Mouse (Mus musculus) kidney, embryonic 14.5 days (tissue): ENCODE results near the gene Fahd1. TPM values are rescaled to one million over a fixed set of nuclear protein-coding genes. Genes with fewer than 3 reads are reported as not detected.

Experiments
- ATAC-seq: fragments of 200-750 bp; cut with Nextera tagmentation; 2 replicates; pipeline ENCODE4 v1.8.0; 2017; ENCODE audit warnings: moderate number of reproducible peaks, mild to moderate bottlenecking, moderate TSS enrichment, moderate library complexity; ENCODE audit not compliant: low FRiP score, low TSS enrichment
- H3K27ac ChIP-seq: fragments of 300-500 bp; sonication (generic); 2 replicates; pipeline ENCODE4 v1.5.1; 2014; ENCODE audit warnings: low read depth, mild to moderate bottlenecking, low read length, moderate library complexity, mixed read lengths
- H3K27me3 ChIP-seq: fragments of 300-500 bp; sonication (generic); 2 replicates; pipeline ENCODE4 v1.6.1; 2014; ENCODE audit warnings: mild to moderate bottlenecking, low read length; ENCODE audit not compliant: control insufficient read depth, insufficient read depth
- H3K36me3 ChIP-seq: fragments of 300-500 bp; sonication (generic); 2 replicates; pipeline ENCODE4 v1.6.1; 2014; ENCODE audit warnings: low read length, mixed read lengths; ENCODE audit not compliant: control insufficient read depth, insufficient read depth
- H3K4me1 ChIP-seq: fragments of 300-500 bp; sonication (generic); 2 replicates; pipeline ENCODE4 v1.6.1; 2014; ENCODE audit warnings: low read length, mixed read lengths; ENCODE audit not compliant: control insufficient read depth, insufficient read depth
- H3K4me2 ChIP-seq: fragments of 300-500 bp; sonication (generic); replicated peaks from 2 replicates; pipeline ENCODE4 v1.6.1; 2014; ENCODE audit warnings: low read depth, mild to moderate bottlenecking, low read length
- H3K4me3 ChIP-seq: fragments of 300-500 bp; sonication (generic); 2 replicates; pipeline ENCODE4 v1.5.1; 2014; ENCODE audit warnings: mild to moderate bottlenecking, low read length
- H3K9ac ChIP-seq: fragments of 300-500 bp; sonication (generic); 2 replicates; pipeline ENCODE4 v1.6.1; 2014; ENCODE audit warnings: low read depth, mild to moderate bottlenecking, low read length, moderate library complexity
- H3K9me3 ChIP-seq: fragments of 300-500 bp; sonication (generic); 2 replicates; pipeline ENCODE4 v1.6.1; 2016; ENCODE audit warnings: low read length; ENCODE audit not compliant: control insufficient read depth
- WGBS: fragments of 180-500 bp; shearing (Covaris S2); extraction: QIAGEN DNeasy Blood & Tissue Kit; methylation state at CpG from one replicate; pipeline ENCODE4 v1.1.7; 2014; 5-methylcytosine and 5-hydroxymethylcytosine counted together
- polyA plus RNA-seq: library from polyadenylated mRNA; unstranded; fragments of >200 nt; fragmentation: Nextera tagmentation; extraction: Ambion mirVana; gene quantifications from 2 replicates; pipeline ENCODE4 v1.2.1, GENCODE M21; 2014

The Fahd1 gene
- polyA plus RNA-seq, 1 experiment from 2014 or later: 34.1 TPM

- Histone ChIP-seq H3K4me2 (no peak overlapping the region), H3K9me3 (no peaks in the 10 kb centered on the region), H3K36me3 (no peaks in the 10 kb centered on the region), H3K27me3 (peaks cover 2% of the 10 kb centered on the region; the same call in 1 of the 2 replicates), H3K9ac (no peak overlapping the region), H3K27ac (no peak overlapping the region), H3K4me1 (no peaks in the 10 kb centered on the region), H3K4me3 (no peak overlapping the region)
- WGBS: 50% methylated on average over 5 of the region's 5 CpGs
- no peak for ATAC-seq
These were observed 9.8 kb downstream of the Fahd1 start for GRCm38 (mm10) chr17:24840341-24840740.

GRCm38 (mm10) chr17:24839842-24840241 lies 10.3 kb downstream of the Fahd1 start, which contains the start of gene Hagh:
Gene Hagh, plus strand, starts transcription at chr17:24840143.
- no peak within 1 kb of the TSS for H3K9ac ChIP-seq
- no peaks in the 10 kb centered on the region for H3K4me1 ChIP-seq
- no peaks in the 10 kb centered on the region for H3K36me3 ChIP-seq
- H3K4me3 ChIP-seq: no peak within 1 kb of the TSS
- no peaks in the 10 kb centered on the region for H3K9me3 ChIP-seq
- H3K27ac ChIP-seq: no peak within 1 kb of the TSS
- H3K4me2 ChIP-seq: no peak within 1 kb of the TSS
- H3K27me3 ChIP-seq: no peaks in the 10 kb centered on the region
- ATAC-seq: no peak
- 59% methylated on average over 8 of the region's 8 CpGs for WGBS

- WGBS: 58% methylated on average over 3 of the region's 3 CpGs
- ATAC-seq: no peak
- Histone ChIP-seq H3K9me3 (no peaks in the 10 kb centered on the region), H3K27me3 (no peaks in the 10 kb centered on the region; the same call in 1 of the 2 replicates), H3K4me2 (no peak overlapping the region), H3K27ac (no peak overlapping the region), H3K9ac (no peak overlapping the region), H3K4me3 (no peak overlapping the region), H3K36me3 (no peaks in the 10 kb centered on the region), H3K4me1 (no peaks in the 10 kb centered on the region)
These were observed 28.5 kb downstream of the Fahd1 start for GRCm38 (mm10) chr17:24821351-24822280.

- WGBS: 60% methylated on average over 2 of the region's 2 CpGs
- no peak for ATAC-seq
These were observed 30.7 kb downstream of the Fahd1 start for GRCm38 (mm10) chr17:24819469-24819868.

GRCm38 (mm10) chr17:24818172-24818571 lies 32.0 kb downstream of the Fahd1 start:
- Histone ChIP-seq H3K36me3 (no peaks in the 10 kb centered on the region), H3K4me3 (no peak overlapping the region), H3K4me2 (no peak overlapping the region), H3K9ac (no peak overlapping the region), H3K9me3 (no peaks in the 10 kb centered on the region), H3K27me3 (no peaks in the 10 kb centered on the region), H3K27ac (no peak overlapping the region), H3K4me1 (no peaks in the 10 kb centered on the region)
- ATAC-seq: no peak
- 55% methylated on average over 6 of the region's 6 CpGs for WGBS

More at GRCm38 (mm10) chr17:24819469-24819868, 30.7 kb downstream of the Fahd1 start:
- Histone ChIP-seq H3K27me3 (no peaks in the 10 kb centered on the region), H3K4me3 (no peak overlapping the region), H3K9ac (no peak overlapping the region), H3K9me3 (no peaks in the 10 kb centered on the region), H3K4me2 (no peak overlapping the region), H3K27ac (no peak overlapping the region), H3K4me1 (no peaks in the 10 kb centered on the region), H3K36me3 (no peaks in the 10 kb centered on the region)

GRCm38 (mm10) chr17:24817503-24817902 lies 32.7 kb downstream of the Fahd1 start:
- 42% methylated on average over 1 of the region's 1 CpGs for WGBS
- Histone ChIP-seq H3K9me3 (no peaks in the 10 kb centered on the region), H3K4me3 (no peak overlapping the region), H3K4me2 (no peak overlapping the region), H3K36me3 (no peaks in the 10 kb centered on the region), H3K27me3 (no peaks in the 10 kb centered on the region), H3K4me1 (no peaks in the 10 kb centered on the region), H3K9ac (no peak overlapping the region), H3K27ac (no peak overlapping the region)
- no peak for ATAC-seq

GRCm38 (mm10) chr17:24815256-24815655 lies 34.9 kb downstream of the Fahd1 start:
- H3K27me3 ChIP-seq: no peaks in the 10 kb centered on the region
- no peak for ATAC-seq

GRCm38 (mm10) chr17:24812215-24812614 lies 37.9 kb downstream of the Fahd1 start:
- Histone ChIP-seq H3K27me3 (no peaks in the 10 kb centered on the region), H3K4me2 (no peak overlapping the region), H3K36me3 (no peaks in the 10 kb centered on the region), H3K4me3 (no peak overlapping the region), H3K27ac (no peak overlapping the region), H3K9me3 (no peaks in the 10 kb centered on the region), H3K4me1 (no peaks in the 10 kb centered on the region), H3K9ac (no peak overlapping the region)
- no peak for ATAC-seq
- WGBS: 33% methylated on average over 2 of the region's 2 CpGs

More at GRCm38 (mm10) chr17:24815256-24815655, 34.9 kb downstream of the Fahd1 start:
- 78% methylated on average over 5 of the region's 5 CpGs for WGBS
- Histone ChIP-seq H3K4me1 (no peaks in the 10 kb centered on the region), H3K4me3 (no peak overlapping the region), H3K9me3 (no peaks in the 10 kb centered on the region), H3K36me3 (no peaks in the 10 kb centered on the region), H3K27ac (no peak overlapping the region), H3K4me2 (no peak overlapping the region), H3K9ac (no peak overlapping the region)

- ATAC-seq: no peak
These were observed 39.0 kb downstream of the Fahd1 start for GRCm38 (mm10) chr17:24811211-24811610.

More at GRCm38 (mm10) chr17:24811211-24811610, 39.0 kb downstream of the Fahd1 start:
- Histone ChIP-seq H3K9ac (no peak overlapping the region), H3K4me3 (no peak overlapping the region), H3K36me3 (no peaks in the 10 kb centered on the region), H3K27me3 (no peaks in the 10 kb centered on the region), H3K27ac (no peak overlapping the region), H3K4me1 (no peaks in the 10 kb centered on the region), H3K9me3 (no peaks in the 10 kb centered on the region), H3K4me2 (no peak overlapping the region)
- 75% methylated on average over 3 of the region's 3 CpGs for WGBS
